Mouse (Mus musculus) megakaryocyte, embryonic 14.5 days (primary cell): ENCODE data around the gene Asb3. TPM values are rescaled to one million over a fixed set of nuclear protein-coding genes. Genes with fewer than 3 reads are reported as not detected.
"Not testable (repeated sequence)": the region's sequence is repeated elsewhere in the genome, so short reads cannot be mapped to it uniquely, and the experiment has no call there.

Source experiments
- H3K27me3 ChIP-seq: replicated peaks from 2 replicates; pipeline ENCODE3; 2012; ENCODE audit warnings: inconsistent platforms
- H3K36me3 ChIP-seq: replicated peaks from 2 replicates; pipeline ENCODE3; 2012; ENCODE audit warnings: low read length, inconsistent platforms, mixed read lengths
- H3K4me1 ChIP-seq: 2 replicates; pipeline ENCODE4 v1.6.1; 2012; ENCODE audit warnings: inconsistent platforms
- H3K4me3 ChIP-seq: replicated peaks from 2 replicates; pipeline ENCODE3; 2012; ENCODE audit warnings: moderate library complexity, mild to moderate bottlenecking, inconsistent platforms
- H3K9me3 ChIP-seq: 2 replicates; pipeline ENCODE4 v1.6.1; 2012; ENCODE audit warnings: inconsistent platforms
- FLI1 ChIP-seq: IDR thresholded peaks from 2 replicates; pipeline ENCODE4 v1.6.1; 2012; ENCODE audit warnings: low read length, inconsistent platforms, mixed read lengths
- GATA1 ChIP-seq: IDR thresholded peaks from 3 replicates; pipeline ENCODE4 v1.6.1; 2012; ENCODE audit warnings: mixed read lengths, low read length, inconsistent platforms, borderline replicate concordance
- polyA plus RNA-seq: library from polyadenylated mRNA; stranded (reverse); fragments of >175 nt; gene quantifications from 2 replicates; pipeline ENCODE4 v1.2.3, GENCODE M21; 2012; ENCODE audit warnings: low replicate concordance; ENCODE audit not compliant: insufficient read depth

The Asb3 gene
- polyA plus RNA-seq, 1 experiment, result 0.77 TPM

DNA sequence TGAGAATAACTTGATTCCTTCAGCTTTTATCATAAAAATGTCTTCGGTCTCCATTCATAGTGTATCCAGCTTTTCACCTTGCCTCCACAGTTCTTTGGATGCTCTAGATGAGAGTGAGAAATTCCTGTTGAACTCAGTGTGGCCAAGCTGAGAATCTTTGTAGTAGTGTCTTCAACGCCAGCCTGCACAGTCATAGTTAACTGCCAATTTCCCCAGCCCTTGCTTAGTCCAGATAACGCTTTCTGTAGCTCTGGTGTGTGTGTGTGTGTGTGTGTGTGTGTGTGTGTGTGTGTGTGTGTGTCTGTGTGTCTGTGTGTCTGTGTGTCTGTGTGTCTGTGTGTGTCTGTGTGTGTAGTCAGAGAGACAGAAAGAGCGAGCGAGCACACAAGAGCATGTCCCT, 220.1 kb downstream of the Asb3 start:
- H3K9me3 ChIP-seq, result no peaks in the 10 kb centered on the region
- H3K4me1 ChIP-seq, result peaks cover 14% of the 10 kb centered on the region
- no peak overlapping the region for H3K4me3 ChIP-seq
- TF ChIP-seq FLI1 (no peak), GATA1 (no peak)
- no peaks in the 10 kb centered on the region for H3K27me3 ChIP-seq
- peaks cover 11% of the 10 kb centered on the region for H3K36me3 ChIP-seq

DNA sequence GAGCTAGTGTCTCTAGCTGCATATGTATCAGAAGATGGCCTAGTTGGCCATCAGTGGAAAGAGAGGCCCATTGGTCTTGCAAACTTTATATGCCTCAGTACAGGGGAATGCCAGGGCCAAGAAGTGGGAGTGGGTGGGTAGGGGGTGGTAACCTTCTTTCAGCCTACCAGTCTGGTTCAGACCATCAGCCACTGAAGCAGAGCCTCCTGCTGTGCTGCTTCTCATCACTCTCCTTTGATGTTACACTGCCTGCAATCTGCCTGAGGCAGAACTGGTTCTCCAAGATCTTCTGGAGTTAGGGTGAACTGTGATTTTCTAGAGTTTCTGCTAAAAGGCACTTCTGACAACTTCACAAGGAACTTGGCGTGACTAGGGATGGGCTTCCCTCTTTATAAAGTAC, 241.7 kb downstream of the Asb3 start:
- H3K27me3 ChIP-seq, H3K9me3 ChIP-seq, H3K36me3 ChIP-seq, H3K4me1 ChIP-seq, H3K4me3 ChIP-seq: not testable (repeated sequence)

DNA sequence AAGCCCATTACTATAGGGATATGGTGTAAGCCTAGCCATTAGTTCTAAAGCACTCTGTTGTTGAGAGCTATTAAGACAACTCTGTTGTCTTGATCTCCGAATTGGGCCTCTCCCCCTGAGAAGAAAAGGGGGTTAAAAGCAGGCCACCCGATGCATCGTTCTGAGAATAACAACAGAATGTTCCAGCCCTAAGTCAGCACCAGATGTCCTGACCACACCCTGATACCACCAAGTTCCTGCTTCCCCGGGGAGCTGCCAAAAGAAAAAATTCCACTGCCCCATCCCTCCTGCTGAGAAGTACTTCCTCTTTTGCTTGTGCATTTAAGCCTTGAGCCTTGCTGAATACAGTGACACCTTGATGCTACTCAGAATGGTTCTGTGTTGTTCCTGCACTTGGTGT, 248.5 kb downstream of the Asb3 start:
- not testable (repeated sequence) for H3K27me3 ChIP-seq, H3K36me3 ChIP-seq, H3K4me3 ChIP-seq, H3K4me1 ChIP-seq
- H3K9me3 ChIP-seq, result peaks cover 12% of the 10 kb centered on the region

DNA sequence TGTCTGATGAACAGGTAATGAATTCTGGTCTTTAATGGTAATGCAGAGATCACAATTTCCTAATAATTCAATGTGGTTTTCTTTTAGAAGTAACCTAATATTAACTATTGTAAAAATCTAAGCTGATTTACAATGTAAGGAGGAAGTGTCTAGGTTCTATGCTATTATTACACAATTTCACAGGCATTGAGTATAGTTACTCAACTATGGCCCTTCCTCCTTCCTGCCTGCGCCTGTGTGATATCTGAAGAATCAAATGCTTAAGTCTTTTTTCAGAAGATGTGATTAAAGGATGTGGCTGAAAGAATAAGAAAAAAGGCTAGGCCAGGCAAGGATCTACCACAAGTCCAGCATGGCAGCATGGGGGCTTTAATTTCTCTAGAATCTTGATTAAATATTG, 249.6 kb downstream of the Asb3 start:
- not testable (repeated sequence) for H3K4me3 ChIP-seq, H3K36me3 ChIP-seq, H3K27me3 ChIP-seq, H3K4me1 ChIP-seq
- peaks cover 12% of the 10 kb centered on the region for H3K9me3 ChIP-seq

DNA sequence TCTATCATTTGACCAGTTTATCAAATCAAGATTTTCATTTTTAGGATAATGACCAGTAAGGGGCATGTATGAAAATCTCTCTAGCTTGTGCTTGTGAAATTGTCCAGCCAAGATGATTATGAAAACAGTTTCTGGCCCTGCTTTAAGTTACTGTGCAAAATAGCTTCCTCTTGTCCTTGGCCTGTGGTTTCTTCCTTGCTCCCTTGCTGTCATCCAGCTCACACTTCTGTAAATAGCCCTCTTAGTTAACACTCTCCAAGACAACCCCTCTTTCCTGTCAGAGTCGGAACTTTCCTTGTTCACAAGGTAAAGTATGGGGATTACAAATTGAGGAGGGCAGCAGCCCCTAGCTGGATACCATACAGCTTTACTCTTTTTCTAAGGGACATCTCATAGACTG, 253.2 kb downstream of the Asb3 start:
- H3K27me3 ChIP-seq, H3K4me3 ChIP-seq, H3K4me1 ChIP-seq, H3K9me3 ChIP-seq, H3K36me3 ChIP-seq: not testable (repeated sequence)

Other genes with a start within 250 kb of the Asb3 start
- gene Acyp2, start 235.8 kb upstream of the Asb3 start, polyA plus RNA-seq, result not detected in 2 replicates
- 0.25 and 1.9 TPM in 2 replicates for gene Psme4, start 113.7 kb upstream of the Asb3 start, polyA plus RNA-seq
- gene Gpr75, start 58 bp upstream of the Asb3 start, polyA plus RNA-seq, result not detected in 2 replicates
- gene Erlec1, start 68.9 kb downstream of the Asb3 start, polyA plus RNA-seq, result 9.5 and 41.1 TPM in 2 replicates
- 4.4 TPM in 1 of 2 replicates, not detected in the other for gene Chac2, start 100.9 kb downstream of the Asb3 start, polyA plus RNA-seq